Mouse (Mus musculus) heart, postnatal 36 days (tissue): ENCODE data around the gene Flt3. TPM values are rescaled to one million over a fixed set of nuclear protein-coding genes. Genes with fewer than 3 reads are reported as not detected.

Experiments used
- DNase-seq, 2 experiments: peaks; one replicate each; pipeline ENCODE4 v3.0.0; 2021 to 2022
- intact Hi-C: fragments of 180-260 bp; cut with DNase I; formaldehyde crosslinking; loops from one replicate; pipeline ENCODE4 v1.15.1; 2025
- total RNA-seq, 2 experiments: library from RNA; stranded (reverse); gene quantifications; 2 replicates each; pipeline ENCODE4 v1.2.3; 2021

Flt3 gene
- total RNA-seq, 2 experiments from 2014 or later, result 0.08 to 0.16 TPM

DNA sequence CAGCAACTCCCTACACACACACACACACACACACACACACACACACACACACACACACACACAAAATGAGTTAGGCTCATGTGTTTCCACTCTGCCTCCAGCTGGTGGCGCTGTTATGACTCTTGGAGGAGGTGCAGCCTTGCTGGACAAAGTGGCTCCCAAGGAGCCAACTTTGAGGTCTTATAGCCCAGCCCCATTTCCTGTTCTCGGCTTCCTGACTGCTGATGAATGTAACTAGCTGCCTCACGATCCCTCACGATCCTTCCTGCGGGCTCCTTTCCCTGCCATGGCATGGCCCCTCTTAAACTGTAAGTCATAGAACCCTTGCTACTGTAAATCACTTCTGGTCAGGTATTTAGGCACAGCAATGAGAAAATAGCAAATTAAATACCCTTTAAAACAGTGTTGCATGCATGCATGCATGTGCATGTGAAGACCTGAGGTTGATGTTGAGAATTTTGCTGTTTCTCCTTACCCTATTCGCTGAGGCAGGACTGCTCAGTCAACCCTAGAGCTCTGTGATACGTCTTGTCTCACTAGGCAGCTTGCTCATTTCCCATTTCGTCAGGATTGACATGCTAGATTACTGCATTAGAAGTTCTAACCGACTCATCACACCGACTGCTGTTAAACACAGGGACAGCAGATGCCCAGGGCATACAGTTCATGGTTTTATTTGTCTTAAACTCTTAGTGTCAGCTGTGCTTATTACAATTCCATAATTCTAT lies 18.3 kb upstream of the Flt3 start:
- intact Hi-C loops, result loop anchor here (5.0 kb wide), 2 partner anchors 429 to 824 kb away; no protein-coding TSS in a partner anchor

GRCm38 (mm10) chr5:147417986-147418385 lies 17.7 kb upstream of the Flt3 start:
- no peak for DNase-seq
- intact Hi-C loops, result loop anchor here (5.0 kb wide), 2 partner anchors 429 to 824 kb away; no protein-coding TSS in a partner anchor

More for the DNA sequence above, 18.3 kb upstream of the Flt3 start:
- DNase-seq, result peak; percentile 59 to 63

DNA sequence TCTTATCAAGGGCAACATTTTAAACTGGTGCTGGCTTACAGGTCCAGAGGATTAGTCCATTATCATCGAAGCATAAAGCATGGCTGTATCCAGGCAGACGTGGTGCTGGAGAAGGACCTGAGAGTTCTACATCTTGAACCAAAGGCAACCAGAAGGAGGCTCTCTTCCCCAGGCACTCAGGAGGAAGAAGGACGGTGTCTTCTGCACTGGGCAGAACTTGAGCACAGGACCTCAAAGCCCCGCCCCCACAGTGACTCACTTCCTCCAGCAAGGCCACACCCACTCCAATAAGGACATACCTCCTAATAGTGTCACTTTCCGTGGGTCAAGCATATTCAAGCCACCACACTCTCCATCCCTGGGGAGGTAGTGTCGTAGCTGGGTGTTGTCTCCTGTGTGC lies 10.3 kb upstream of the Flt3 start:
- intact Hi-C loops, result no loop called here
- DNase-seq, result no peak

- peak in 1 of 2 experiments; percentile 20 for DNase-seq
- intact Hi-C loops, result no loop called here
These were observed 8.4 kb upstream of the Flt3 start for GRCm38 (mm10) chr5:147408731-147409130.

DNA sequence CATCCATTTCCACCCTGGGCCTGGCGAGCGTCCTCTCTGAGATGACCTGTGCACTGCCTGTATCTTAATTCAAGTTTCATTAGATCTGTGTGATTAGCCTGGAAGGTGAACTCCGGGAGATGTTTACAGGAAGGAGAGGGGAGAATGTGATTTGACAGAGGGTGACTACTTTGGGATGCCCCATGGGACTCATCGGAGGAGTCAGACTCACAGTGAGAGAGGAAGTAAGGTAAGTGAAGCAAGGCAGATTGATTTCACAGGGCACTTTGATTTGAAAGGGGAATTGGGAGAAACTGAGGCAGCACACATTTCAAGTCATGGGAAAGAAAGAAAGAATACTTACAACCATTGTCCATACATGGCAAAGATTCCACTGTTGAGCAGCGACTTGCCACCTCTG lies 5.8 kb upstream of the Flt3 start:
- intact Hi-C loops, result no loop called here
- DNase-seq, result no peak

GRCm38 (mm10) chr5:147402505-147402904 lies 2.2 kb upstream of the Flt3 start:
- peak; percentile 38 to 49 for DNase-seq
- intact Hi-C loops, result loop anchor here (5.0 kb wide), 2 partner anchors 445 to 545 kb away; no protein-coding TSS in a partner anchor

- DNase-seq, result no peak
- intact Hi-C loops, result loop anchor here (5.0 kb wide), 2 partner anchors 446 to 546 kb away; no protein-coding TSS in a partner anchor
These were observed 735 bp upstream of the Flt3 start for GRCm38 (mm10) chr5:147401024-147401423.

DNA sequence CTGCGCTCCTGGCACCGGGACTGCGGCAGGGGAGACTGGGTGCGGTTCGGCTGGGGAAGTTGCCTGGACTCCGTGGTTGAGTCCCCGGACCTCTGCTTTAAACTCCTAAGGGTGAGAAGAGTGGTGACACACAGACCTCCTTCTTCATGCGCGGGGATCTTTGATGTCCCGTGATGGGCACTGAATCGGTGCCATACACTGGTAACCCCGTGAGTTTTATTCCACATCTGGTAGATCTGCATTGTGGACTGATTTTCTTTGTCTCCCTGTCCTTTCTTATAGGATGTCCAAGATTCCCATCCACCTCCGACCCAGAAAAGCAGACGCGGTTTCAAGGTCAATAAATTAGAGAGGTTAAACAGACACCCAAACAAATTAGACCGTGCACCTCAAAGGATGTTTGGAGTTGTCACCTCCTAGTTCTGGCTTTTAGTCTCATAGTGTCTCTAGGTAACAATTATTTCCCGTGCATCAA lies 253 bp upstream of the Flt3 start:
- intact Hi-C loops, result loop anchor here (5.0 kb wide), 2 partner anchors 447 to 547 kb away; no protein-coding TSS in a partner anchor
- DNase-seq, result no peak

DNA sequence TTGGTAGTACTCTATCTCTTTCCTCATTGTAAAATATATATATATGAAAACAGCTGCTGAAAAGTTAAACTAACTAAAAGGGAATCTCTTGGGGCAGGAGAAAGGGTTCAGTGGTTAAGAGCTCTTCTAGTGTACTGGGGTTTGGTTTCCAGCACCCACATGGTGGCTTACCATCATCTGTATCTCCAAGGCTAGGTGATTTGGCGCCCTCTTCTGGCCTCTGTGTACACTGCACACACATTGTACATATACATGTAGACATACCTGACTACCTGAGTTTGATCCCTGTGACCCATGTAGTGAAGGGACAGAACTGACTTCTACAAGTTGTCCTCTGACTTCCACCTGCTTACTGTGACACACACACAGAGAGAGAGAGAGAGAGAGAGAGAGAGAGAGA lies 5.2 kb downstream of the Flt3 start:
- DNase-seq, result no peak
- intact Hi-C loops, result no loop called here

DNA sequence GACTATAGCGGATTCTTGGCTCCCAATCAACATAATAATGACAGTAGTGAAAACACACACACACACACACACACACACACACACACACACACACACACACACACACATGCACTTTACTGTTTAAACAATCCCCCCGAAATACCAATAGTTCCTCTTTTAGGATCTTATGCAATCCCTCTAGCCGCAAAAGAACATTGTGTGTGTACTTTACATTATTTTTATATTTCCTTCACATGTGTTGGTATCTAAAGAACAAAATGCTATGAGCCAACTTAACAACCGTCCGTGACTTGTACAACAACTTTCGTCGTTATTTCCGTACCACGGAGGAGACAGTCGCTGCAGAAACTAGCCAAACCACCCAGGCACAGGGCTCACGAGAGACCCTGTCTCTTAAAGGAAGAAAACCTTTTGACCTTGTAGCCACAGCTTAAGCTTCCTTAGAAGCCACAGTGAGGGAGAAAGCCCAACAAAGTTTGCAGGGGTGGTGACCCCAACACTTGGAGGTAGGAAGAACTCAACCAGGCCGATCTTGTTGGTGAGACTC lies 7.5 kb downstream of the Flt3 start:
- DNase-seq, result no peak
- intact Hi-C loops, result no loop called here

- intact Hi-C loops, result no loop called here
- DNase-seq, result no peak
These were observed 9.5 kb downstream of the Flt3 start for GRCm38 (mm10) chr5:147390772-147391171.

GRCm38 (mm10) chr5:147389052-147389451 lies 11.2 kb downstream of the Flt3 start:
- DNase-seq, result no peak
- intact Hi-C loops, result no loop called here

- intact Hi-C loops, result no loop called here
- no peak for DNase-seq
These were observed 11.8 kb downstream of the Flt3 start for GRCm38 (mm10) chr5:147388376-147389008.

DNA sequence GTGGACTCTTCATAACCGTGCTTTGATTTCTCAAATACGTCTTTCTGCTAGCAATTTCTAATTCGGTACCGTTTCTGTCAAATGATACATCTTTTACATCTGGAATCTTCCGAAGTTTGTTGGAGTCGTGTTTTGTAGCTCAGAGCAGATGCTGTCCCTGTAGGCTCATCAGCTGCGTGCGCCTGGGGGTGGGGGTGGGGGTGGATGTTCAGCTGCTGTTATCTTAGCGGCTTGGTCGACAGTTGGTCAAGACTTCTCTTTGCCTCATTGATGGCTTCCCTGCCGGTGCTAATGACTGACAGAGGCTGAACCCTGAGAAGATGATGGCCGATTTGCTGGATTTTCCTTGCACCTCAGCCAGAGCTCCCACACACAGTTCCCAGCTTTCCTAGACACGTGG lies 13.4 kb downstream of the Flt3 start:
- DNase-seq, result no peak
- intact Hi-C loops, result no loop called here

GRCm38 (mm10) chr5:147381396-147381795 lies 18.9 kb downstream of the Flt3 start:
- DNase-seq, result no peak
- intact Hi-C loops, result no loop called here

GRCm38 (mm10) chr5:147379481-147379880 lies 20.8 kb downstream of the Flt3 start:
- no peak for DNase-seq
- intact Hi-C loops, result no loop called here

GRCm38 (mm10) chr5:147370276-147370675 lies 30.0 kb downstream of the Flt3 start:
- no peak for DNase-seq
- intact Hi-C loops, result no loop called here

GRCm38 (mm10) chr5:147368221-147368620 lies 32.1 kb downstream of the Flt3 start:
- DNase-seq, result no peak
- intact Hi-C loops, result no loop called here

DNA sequence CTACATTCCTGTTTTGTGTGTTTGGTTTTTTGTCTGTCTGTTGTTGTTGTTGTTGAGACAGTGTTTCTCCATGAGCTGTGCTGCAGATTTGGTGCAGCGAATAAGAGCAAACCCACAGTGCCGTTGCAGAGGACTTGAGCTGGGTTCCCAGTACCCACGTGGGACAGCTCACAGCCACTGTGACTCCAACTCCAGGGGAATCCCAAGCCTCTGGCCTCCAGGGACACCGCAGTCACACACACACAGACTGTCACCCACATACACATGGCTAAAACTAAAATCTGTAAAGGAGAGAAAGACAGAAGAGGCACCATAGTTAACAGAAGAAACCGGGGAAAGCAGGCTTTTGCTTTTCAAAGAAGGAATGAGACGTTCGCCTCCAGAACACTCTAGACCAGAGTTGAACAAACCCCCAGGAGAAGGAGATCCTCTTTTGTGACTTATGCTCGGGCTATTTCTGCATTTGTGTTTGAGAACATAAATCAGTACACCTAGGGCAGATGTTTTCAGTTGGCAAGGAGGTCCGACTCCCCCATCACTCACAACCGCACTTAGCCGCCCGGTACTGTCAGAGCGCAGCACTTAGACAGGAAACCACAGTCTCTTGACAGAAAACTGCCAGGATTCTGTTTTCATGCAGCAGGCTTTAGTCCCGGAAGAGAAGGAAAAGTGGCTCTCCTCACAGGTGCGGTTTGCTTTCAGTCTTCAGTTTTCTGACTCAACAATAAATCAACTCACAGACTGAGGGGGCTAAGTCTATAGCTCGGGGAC lies 34.1 kb downstream of the Flt3 start:
- no peak for DNase-seq
- intact Hi-C loops, result no loop called here

GRCm38 (mm10) chr5:147363054-147363453 lies 37.2 kb downstream of the Flt3 start:
- intact Hi-C loops, result no loop called here
- DNase-seq, result peak; percentile 5 to 15

- no peak for DNase-seq
- intact Hi-C loops, result no loop called here
These were observed 41.8 kb downstream of the Flt3 start for GRCm38 (mm10) chr5:147358481-147358880.
